Mouse (Mus musculus) liver, embryonic 16.5 days (tissue): ENCODE measurements around the gene Olfr484. TPM values are rescaled to one million over a fixed set of nuclear protein-coding genes. Genes with fewer than 3 reads are reported as not detected.
"Not testable (repeated sequence)": the region's sequence is repeated elsewhere in the genome, so short reads cannot be mapped to it uniquely, and the experiment has no call there.

Source experiments
- ATAC-seq: fragments of 200-750 bp; cut with Nextera tagmentation; 2 replicates; pipeline ENCODE4 v1.8.0; 2017; ENCODE audit warnings: low read depth, mild to moderate bottlenecking, moderate number of reproducible peaks, moderate library complexity
- H3K27ac ChIP-seq: fragments of 300-500 bp; sonication (generic); 2 replicates; pipeline ENCODE4 v1.5.1; 2014; ENCODE audit warnings: mild to moderate bottlenecking, low read length
- H3K27me3 ChIP-seq: fragments of 300-500 bp; sonication (generic); 2 replicates; pipeline ENCODE4 v1.6.1; 2014; ENCODE audit warnings: low read depth, low read length, mixed read lengths; ENCODE audit not compliant: control insufficient read depth, insufficient read depth
- H3K36me3 ChIP-seq: fragments of 300-500 bp; sonication (generic); 2 replicates; pipeline ENCODE4 v1.6.1; 2014; ENCODE audit warnings: mild to moderate bottlenecking; ENCODE audit not compliant: control insufficient read depth, insufficient read depth
- H3K4me1 ChIP-seq: fragments of 300-500 bp; sonication (generic); 2 replicates; pipeline ENCODE4 v1.6.1; 2014; ENCODE audit warnings: low read depth, low read length, mixed read lengths; ENCODE audit not compliant: control insufficient read depth
- H3K4me2 ChIP-seq: fragments of 300-500 bp; sonication (generic); 2 replicates; pipeline ENCODE4 v1.6.1; 2014; ENCODE audit warnings: low read depth, low read length, mixed read lengths
- H3K4me3 ChIP-seq: fragments of 300-500 bp; sonication (generic); 2 replicates; pipeline ENCODE4 v1.5.1; 2014; ENCODE audit warnings: low read depth, mild to moderate bottlenecking, low read length
- H3K9ac ChIP-seq: fragments of 300-500 bp; sonication (generic); 2 replicates; pipeline ENCODE4 v1.6.1; 2014; ENCODE audit warnings: low read depth, low read length
- H3K9me3 ChIP-seq: fragments of 300-500 bp; sonication (generic); replicated peaks from 2 replicates; pipeline ENCODE4 v1.6.1; 2016; ENCODE audit warnings: low read length; ENCODE audit not compliant: control insufficient read depth
- WGBS: fragments of 180-500 bp; shearing (Covaris S2); extraction: QIAGEN DNeasy Blood & Tissue Kit; methylation state at CpG from one replicate; pipeline ENCODE4 v1.1.7; 2014; ENCODE audit not compliant: insufficient replicate concordance; 5-methylcytosine and 5-hydroxymethylcytosine counted together
- polyA plus RNA-seq: library from polyadenylated mRNA; unstranded; fragments of >200 nt; fragmentation: Nextera tagmentation; extraction: Ambion mirVana; gene quantifications from 2 replicates; pipeline ENCODE4 v1.2.1, GENCODE M21; 2015

The Olfr484 gene
- polyA plus RNA-seq: not detected in 2 replicates

GRCm38 (mm10) chr7:108127349-108127748 is at the start of gene Olfr484:
Gene Olfr484 (minus strand): TSS chr7:108127449.
- Histone ChIP-seq H3K4me3 (no peak within 1 kb of the TSS), H3K27me3 (no peaks in the 10 kb centered on the region), H3K27ac (no peak within 1 kb of the TSS), H3K9ac (no peak within 1 kb of the TSS), H3K9me3 (no peaks in the 10 kb centered on the region), H3K36me3 (no peaks in the 10 kb centered on the region), H3K4me1 (no peaks in the 10 kb centered on the region), H3K4me2 (no peak within 1 kb of the TSS)
- no peak for ATAC-seq

- not testable (repeated sequence) for H3K4me1 ChIP-seq, H3K27me3 ChIP-seq, H3K36me3 ChIP-seq, ATAC-seq, H3K9me3 ChIP-seq, H3K9ac ChIP-seq, H3K27ac ChIP-seq, H3K4me2 ChIP-seq, H3K4me3 ChIP-seq
- 62% methylated on average over 1 of the region's 1 CpGs for WGBS
These were observed 45.4 kb upstream of the Olfr484 start, which contains the start of gene Olfr486 for GRCm38 (mm10) chr7:108172642-108173041. Gene Olfr486 (minus strand): TSS chr7:108172742.

DNA sequence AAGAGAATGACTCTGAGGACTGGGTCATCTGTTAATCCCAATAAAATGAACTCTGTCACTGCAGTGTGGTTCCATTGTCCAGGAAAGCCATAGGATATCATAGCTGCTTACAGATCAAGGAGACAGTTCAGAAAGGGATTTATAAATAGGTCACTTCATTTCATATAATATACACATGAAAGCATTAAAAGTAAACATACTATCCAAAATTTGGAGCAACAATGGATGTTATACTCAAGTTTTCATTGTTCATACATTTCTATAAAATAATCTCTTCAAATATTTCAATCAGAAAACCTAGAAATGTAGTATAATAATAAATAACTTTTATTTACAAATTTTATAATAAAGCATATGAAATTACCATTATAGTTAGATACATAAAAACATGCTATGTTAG is 32.5 kb upstream of the Olfr484 start, which contains the start of gene Olfr485:
TSS of gene Olfr485 (minus strand) at position 101 of the 400 bp plus-strand sequence.
- Histone ChIP-seq H3K9ac (no peak within 1 kb of the TSS), H3K36me3 (no peaks in the 10 kb centered on the region), H3K4me3 (no peak within 1 kb of the TSS), H3K9me3 (no peaks in the 10 kb centered on the region), H3K27ac (no peak within 1 kb of the TSS), H3K4me2 (no peak within 1 kb of the TSS), H3K27me3 (no peaks in the 10 kb centered on the region), H3K4me1 (no peaks in the 10 kb centered on the region)
- no peak for ATAC-seq

- no peak for ATAC-seq
- Histone ChIP-seq H3K4me2 (no peak overlapping the region), H3K4me1 (no peaks in the 10 kb centered on the region), H3K4me3 (no peak overlapping the region), H3K36me3 (no peaks in the 10 kb centered on the region), H3K27me3 (no peaks in the 10 kb centered on the region), H3K9me3 (no peaks in the 10 kb centered on the region), H3K27ac (no peak overlapping the region), H3K9ac (no peak overlapping the region)
- 33% methylated on average over 1 of the region's 1 CpGs for WGBS
These were observed 5.8 kb downstream of the Olfr484 start for GRCm38 (mm10) chr7:108121416-108121815.

DNA sequence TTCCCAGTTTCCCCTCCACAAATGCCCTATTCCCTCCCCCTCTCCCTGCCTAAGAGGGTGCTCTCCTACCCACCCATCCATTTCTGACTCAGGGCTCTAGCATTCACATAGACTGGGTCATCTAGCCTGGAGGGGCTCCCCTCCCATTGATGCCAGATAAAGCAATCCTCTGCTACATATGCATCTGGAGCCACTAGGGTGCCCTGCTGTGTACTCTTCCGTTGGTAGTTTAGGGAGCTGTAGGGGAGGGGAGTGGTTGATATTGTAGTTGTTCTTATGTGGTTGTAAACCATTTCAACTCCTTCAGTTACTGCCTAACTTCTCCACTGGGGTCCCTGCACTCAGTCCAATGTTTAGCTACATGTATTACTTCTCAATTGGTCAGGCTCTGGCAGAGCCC is 6.6 kb downstream of the Olfr484 start:
- Histone ChIP-seq H3K4me1 (no peaks in the 10 kb centered on the region), H3K9ac (no peak overlapping the region), H3K9me3 (no peaks in the 10 kb centered on the region), H3K4me3 (no peak overlapping the region), H3K27ac (no peak overlapping the region), H3K36me3 (no peaks in the 10 kb centered on the region), H3K27me3 (no peaks in the 10 kb centered on the region), H3K4me2 (no peak overlapping the region)
- 20% methylated on average over 1 of the region's 1 CpGs for WGBS
- no peak for ATAC-seq

GRCm38 (mm10) chr7:108100549-108100948 is 26.7 kb downstream of the Olfr484 start, which contains the start of gene Olfr483:
Gene Olfr483 (plus strand): TSS chr7:108100849.
- Histone ChIP-seq H3K4me2 (no peak within 1 kb of the TSS), H3K27ac (no peak within 1 kb of the TSS), H3K36me3 (no peaks in the 10 kb centered on the region), H3K4me3 (no peak within 1 kb of the TSS), H3K9me3 (no peaks in the 10 kb centered on the region), H3K9ac (no peak within 1 kb of the TSS), H3K4me1 (no peaks in the 10 kb centered on the region), H3K27me3 (no peaks in the 10 kb centered on the region)
- no peak for ATAC-seq
- WGBS: 66% methylated on average over 1 of the region's 1 CpGs

- H3K4me3 ChIP-seq: no peak within 1 kb of the TSS
- H3K4me2 ChIP-seq: no peak within 1 kb of the TSS
- H3K36me3 ChIP-seq: no peaks in the 10 kb centered on the region
- H3K27me3 ChIP-seq: no peaks in the 10 kb centered on the region
- WGBS: 43% methylated on average over 1 of the region's 1 CpGs
- no peak within 1 kb of the TSS for H3K9ac ChIP-seq
- H3K9me3 ChIP-seq: no peaks in the 10 kb centered on the region
- ATAC-seq: no peak
- no peaks in the 10 kb centered on the region for H3K4me1 ChIP-seq
- H3K27ac ChIP-seq: no peak within 1 kb of the TSS
These were observed 29.8 kb downstream of the Olfr484 start, which contains the start of gene Olfr482 for GRCm38 (mm10) chr7:108097486-108097885. Gene Olfr482 (minus strand): TSS chr7:108097586.

DNA sequence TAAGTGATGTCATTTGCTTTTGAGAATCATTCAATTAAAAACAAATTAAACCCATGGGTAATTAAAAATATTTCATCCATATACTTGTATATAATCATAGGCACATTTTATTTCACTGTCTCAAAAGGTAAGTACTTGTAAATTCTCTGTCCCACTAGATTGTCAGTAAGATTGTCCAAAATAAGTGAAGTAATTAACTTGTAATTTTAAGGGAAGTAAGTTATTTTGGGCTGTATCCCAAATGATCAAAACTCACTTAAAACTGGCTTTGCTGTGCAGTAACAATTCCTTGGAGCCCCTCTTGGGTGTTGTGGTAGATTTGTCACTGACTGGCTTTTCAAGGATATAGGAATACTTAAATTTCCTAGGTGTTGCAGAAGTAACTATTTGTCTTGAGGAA is 47.7 kb downstream of the Olfr484 start, which contains the start of gene Olfr481:
TSS of gene Olfr481 (plus strand) at position 301 of the 400 bp plus-strand sequence.
- H3K4me1 ChIP-seq: no peaks in the 10 kb centered on the region
- H3K9me3 ChIP-seq: no peaks in the 10 kb centered on the region; the same call in 1 of the 2 replicates
- no peak within 1 kb of the TSS for H3K9ac ChIP-seq
- H3K27me3 ChIP-seq: no peaks in the 10 kb centered on the region
- no peak for ATAC-seq
- H3K36me3 ChIP-seq: no peaks in the 10 kb centered on the region
- no peak within 1 kb of the TSS for H3K4me3 ChIP-seq
- H3K4me2 ChIP-seq: no peak within 1 kb of the TSS
- no peak within 1 kb of the TSS for H3K27ac ChIP-seq
